Mouse (Mus musculus): Measurements from ENCODE around the gene Carns1. TPM values are rescaled to one million over a fixed set of nuclear protein-coding genes. Genes with fewer than 3 reads are reported as not detected.
"Not testable (repeated sequence)": the region's sequence is repeated elsewhere in the genome, so short reads cannot be mapped to it uniquely, and the experiment has no call there.

The Carns1 gene
- polyA plus RNA-seq, 1 experiment: 2.5 TPM

DNA sequence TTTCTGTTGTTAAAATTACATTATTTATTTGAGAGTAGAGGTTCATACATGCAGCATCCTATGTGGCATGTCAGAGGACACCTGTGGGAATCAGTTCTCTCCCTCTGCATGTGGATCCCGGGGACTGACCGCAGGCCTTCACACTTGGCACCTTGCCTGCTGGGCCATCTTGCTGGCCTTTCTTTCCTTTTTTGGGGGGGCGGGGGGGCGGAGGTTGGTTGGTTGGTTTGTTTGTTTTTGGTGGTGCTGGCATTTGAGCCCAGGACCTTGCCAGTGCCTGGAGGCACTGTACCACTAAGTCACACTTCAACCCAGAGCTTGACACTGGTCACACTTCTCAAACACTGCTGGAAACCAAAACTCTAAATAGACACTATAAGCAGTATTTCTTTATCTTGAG, 40.9 kb downstream of the Carns1 start:
- Histone ChIP-seq H3K27me3 (ENCODE audit: control insufficient read depth, insufficient read depth, low read length) (no peaks in the 10 kb centered on the region), H3K4me3 (ENCODE audit: control insufficient read depth, low read depth, low read length) (no peak overlapping the region), H3K36me3 (ENCODE audit: control insufficient read depth, insufficient read depth, low read length) (no peaks in the 10 kb centered on the region; the same call in 1 of the 2 replicates), H3K27ac (ENCODE audit: control insufficient read depth, insufficient read depth, low read depth, low read length) (no peak overlapping the region), H3K4me1 (ENCODE audit: control insufficient read depth, insufficient read depth, low read length) (no peaks in the 10 kb centered on the region)
- no peak for TF ChIP-seq POLR2A (IDR thresholded peaks at IDR 0.05; ENCODE audit: control insufficient read depth, low read depth, low read length)
- no peak for TF ChIP-seq CTCF (IDR thresholded peaks at IDR 0.05; ENCODE audit: control insufficient read depth, insufficient read depth, insufficient replicate concordance, low read depth, low read length)

DNA sequence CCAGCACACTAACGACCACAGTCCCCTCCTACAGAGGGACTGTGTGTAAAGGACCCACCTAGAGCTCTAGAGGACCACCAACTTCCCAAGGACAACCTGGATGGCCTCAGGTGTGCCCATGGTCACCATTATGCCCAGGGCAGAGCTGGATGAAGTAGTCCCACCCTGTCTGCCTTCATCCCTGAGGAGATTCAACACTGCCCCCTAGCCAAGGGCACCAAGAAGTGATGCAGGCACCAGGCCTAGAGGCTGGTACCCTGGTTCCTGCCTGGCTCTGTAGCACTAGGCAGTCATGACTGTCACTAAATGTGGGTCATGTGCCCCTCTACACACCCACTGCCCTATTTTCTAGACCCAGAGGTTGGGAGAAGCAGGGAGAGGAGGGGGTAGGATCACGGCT, 43.5 kb downstream of the Carns1 start:
- Histone ChIP-seq H3K36me3 (ENCODE audit: control insufficient read depth, insufficient read depth, low read length) (no peaks in the 10 kb centered on the region; the same call in 1 of the 2 replicates), H3K4me3 (ENCODE audit: control insufficient read depth, low read depth, low read length) (no peak overlapping the region)

DNA sequence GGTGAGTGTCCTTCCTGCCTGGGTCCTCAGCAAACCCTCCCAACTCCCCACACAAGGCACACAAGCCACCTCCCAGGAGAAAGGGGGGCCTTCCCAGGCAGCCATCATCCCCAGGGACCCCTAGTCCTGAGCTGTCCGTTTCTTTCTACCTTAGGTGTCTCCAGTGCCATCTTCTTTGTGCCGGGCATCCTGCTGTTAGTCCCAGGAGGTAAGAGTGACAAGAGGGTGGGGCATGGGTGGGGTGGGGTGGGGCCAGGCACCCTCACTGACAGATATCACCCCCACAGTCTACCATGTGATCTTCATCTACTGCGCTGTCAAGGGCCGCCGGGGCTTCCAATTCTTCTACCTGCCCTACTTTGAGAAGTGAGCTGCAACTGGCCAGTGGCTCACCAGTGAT, 44.2 kb downstream of the Carns1 start:
- Histone ChIP-seq H3K4me1 (ENCODE audit: control insufficient read depth, insufficient read depth, low read length) (peaks cover 8% of the 10 kb centered on the region), H3K36me3 (ENCODE audit: control insufficient read depth, insufficient read depth, low read length) (no peaks in the 10 kb centered on the region; the same call in 1 of the 2 replicates), H3K4me3 (ENCODE audit: control insufficient read depth, low read depth, low read length) (no peak overlapping the region), H3K27ac (ENCODE audit: control insufficient read depth, insufficient read depth, low read depth, low read length) (no peak overlapping the region), H3K27me3 (ENCODE audit: control insufficient read depth, insufficient read depth, low read length) (no peaks in the 10 kb centered on the region)
- TF ChIP-seq CTCF (IDR thresholded peaks at IDR 0.05; ENCODE audit: control insufficient read depth, insufficient read depth, insufficient replicate concordance, low read depth, low read length) (no peak), POLR2A (IDR thresholded peaks at IDR 0.05; ENCODE audit: control insufficient read depth, low read depth, low read length) (no peak)

More for the DNA sequence above, 43.5 kb downstream of the Carns1 start:
- TF ChIP-seq CTCF (IDR thresholded peaks at IDR 0.05; ENCODE audit: control insufficient read depth, insufficient read depth, insufficient replicate concordance, low read depth, low read length) (peak; percentile 9; the same call in 1 of the 2 replicates), POLR2A (IDR thresholded peaks at IDR 0.05; ENCODE audit: control insufficient read depth, low read depth, low read length) (no peak)
- H3K27me3 ChIP-seq (ENCODE audit: control insufficient read depth, insufficient read depth, low read length): no peaks in the 10 kb centered on the region
- no peak overlapping the region for H3K27ac ChIP-seq (ENCODE audit: control insufficient read depth, insufficient read depth, low read depth, low read length)
- H3K4me1 ChIP-seq (ENCODE audit: control insufficient read depth, insufficient read depth, low read length): peaks cover 3% of the 10 kb centered on the region

DNA sequence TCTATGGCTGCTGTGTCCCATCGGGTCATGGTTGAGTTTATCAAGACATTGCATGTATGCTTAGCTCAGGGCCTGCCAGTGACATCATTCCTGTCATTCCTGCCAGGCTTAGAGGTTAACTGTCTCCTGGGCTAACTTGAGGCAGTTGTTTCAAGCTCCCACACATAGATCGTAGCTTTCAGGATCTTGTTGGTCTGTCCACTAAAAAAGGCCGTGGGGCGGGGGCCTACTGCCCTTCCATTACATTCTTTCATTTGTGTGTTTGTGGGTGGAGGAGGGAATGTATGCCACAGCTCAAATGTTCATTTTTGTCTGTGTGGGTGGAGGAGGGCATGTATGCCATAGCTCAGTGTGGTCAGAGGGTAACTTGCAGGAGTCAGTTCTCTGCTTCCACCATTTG, 45.2 kb downstream of the Carns1 start:
- no peaks in the 10 kb centered on the region; the same call in 1 of the 2 replicates for H3K36me3 ChIP-seq (ENCODE audit: control insufficient read depth, insufficient read depth, low read length)
- no peaks in the 10 kb centered on the region for H3K27me3 ChIP-seq (ENCODE audit: control insufficient read depth, insufficient read depth, low read length)
- TF ChIP-seq CTCF (IDR thresholded peaks at IDR 0.05; ENCODE audit: control insufficient read depth, insufficient read depth, insufficient replicate concordance, low read depth, low read length): no peak
- TF ChIP-seq POLR2A (IDR thresholded peaks at IDR 0.05; ENCODE audit: control insufficient read depth, low read depth, low read length): no peak
- H3K27ac ChIP-seq (ENCODE audit: control insufficient read depth, insufficient read depth, low read depth, low read length): no peak overlapping the region
- peaks cover 12% of the 10 kb centered on the region for H3K4me1 ChIP-seq (ENCODE audit: control insufficient read depth, insufficient read depth, low read length)
- no peak overlapping the region for H3K4me3 ChIP-seq (ENCODE audit: control insufficient read depth, low read depth, low read length)

DNA sequence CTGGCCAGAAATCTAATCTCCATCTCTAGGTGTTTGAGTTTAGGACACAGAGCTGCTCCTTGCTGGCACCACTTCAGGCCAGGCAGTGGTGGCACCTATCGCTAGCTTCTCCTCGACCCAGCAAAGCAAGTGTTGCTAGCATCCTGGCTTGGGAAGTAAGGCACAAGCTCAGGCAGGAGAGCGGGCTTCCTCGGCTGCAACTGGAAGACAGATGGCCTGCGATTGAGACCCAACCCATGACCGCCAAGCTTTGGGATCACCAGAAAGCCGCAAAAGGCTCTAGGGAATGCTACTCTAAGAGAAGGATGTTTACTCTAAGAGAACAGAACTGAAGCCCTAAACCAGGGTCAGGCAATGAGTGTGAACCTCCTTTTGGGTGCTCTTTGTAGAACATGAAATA, 45.8 kb downstream of the Carns1 start:
- H3K27me3 ChIP-seq (ENCODE audit: control insufficient read depth, insufficient read depth, low read length): no peaks in the 10 kb centered on the region
- H3K27ac ChIP-seq (ENCODE audit: control insufficient read depth, insufficient read depth, low read depth, low read length): no peak overlapping the region
- peaks cover 12% of the 10 kb centered on the region for H3K4me1 ChIP-seq (ENCODE audit: control insufficient read depth, insufficient read depth, low read length)
- no peak overlapping the region for H3K4me3 ChIP-seq (ENCODE audit: control insufficient read depth, low read depth, low read length)
- H3K36me3 ChIP-seq (ENCODE audit: control insufficient read depth, insufficient read depth, low read length): no peaks in the 10 kb centered on the region; the same call in 1 of the 2 replicates
- TF ChIP-seq CTCF (IDR thresholded peaks at IDR 0.05; ENCODE audit: control insufficient read depth, insufficient read depth, insufficient replicate concordance, low read depth, low read length) (no peak), POLR2A (IDR thresholded peaks at IDR 0.05; ENCODE audit: control insufficient read depth, low read depth, low read length) (no peak)

DNA sequence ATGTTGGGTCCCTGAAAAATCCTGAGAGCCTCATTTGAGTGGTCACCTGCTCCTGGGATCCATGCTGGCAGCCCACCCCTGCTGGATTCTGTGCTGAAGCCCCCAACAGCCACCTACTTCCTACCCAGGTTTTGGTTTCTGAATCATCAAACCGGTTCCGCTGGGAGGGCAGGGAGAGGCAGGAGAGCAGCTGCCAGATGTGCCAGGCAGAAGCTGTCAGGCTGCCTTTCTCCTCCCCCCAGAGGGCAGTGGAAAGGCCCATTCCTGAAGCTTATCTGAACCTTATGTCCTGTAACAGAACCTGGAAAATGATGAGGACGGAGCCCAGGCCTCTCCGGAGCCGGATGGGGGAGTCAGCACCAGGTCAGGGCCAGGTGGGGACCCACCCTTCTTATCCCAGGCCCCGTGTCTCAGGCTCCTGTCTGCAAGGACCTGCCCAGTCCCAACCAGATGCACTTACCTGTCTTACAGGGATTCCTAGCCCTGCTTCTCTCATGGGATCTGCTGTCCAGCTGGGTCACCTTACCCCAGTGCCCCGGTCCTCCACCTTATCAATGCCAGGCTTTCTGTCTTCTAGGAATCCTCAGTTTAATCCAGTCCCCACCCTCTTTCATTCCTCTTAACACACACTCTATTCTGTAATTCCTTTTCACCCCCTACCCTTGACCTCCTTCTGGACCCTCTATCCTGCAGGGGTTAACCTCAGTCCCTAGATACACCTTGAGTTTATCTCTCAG, 48.4 kb downstream of the Carns1 start:
- no peak for TF ChIP-seq POLR2A (IDR thresholded peaks at IDR 0.05; ENCODE audit: control insufficient read depth, low read depth, low read length)
- no peak for TF ChIP-seq CTCF (IDR thresholded peaks at IDR 0.05; ENCODE audit: control insufficient read depth, insufficient read depth, insufficient replicate concordance, low read depth, low read length)
- Histone ChIP-seq H3K4me1 (ENCODE audit: control insufficient read depth, insufficient read depth, low read length) (peaks cover 12% of the 10 kb centered on the region), H3K27me3 (ENCODE audit: control insufficient read depth, insufficient read depth, low read length) (no peaks in the 10 kb centered on the region), H3K36me3 (ENCODE audit: control insufficient read depth, insufficient read depth, low read length) (no peaks in the 10 kb centered on the region; the same call in 1 of the 2 replicates), H3K27ac (ENCODE audit: control insufficient read depth, insufficient read depth, low read depth, low read length) (0 out of 2 replicates have a peak overlapping the region, but pooled peaks have one; percentile 67), H3K4me3 (ENCODE audit: control insufficient read depth, low read depth, low read length) (peak overlapping the region; percentile 89)

DNA sequence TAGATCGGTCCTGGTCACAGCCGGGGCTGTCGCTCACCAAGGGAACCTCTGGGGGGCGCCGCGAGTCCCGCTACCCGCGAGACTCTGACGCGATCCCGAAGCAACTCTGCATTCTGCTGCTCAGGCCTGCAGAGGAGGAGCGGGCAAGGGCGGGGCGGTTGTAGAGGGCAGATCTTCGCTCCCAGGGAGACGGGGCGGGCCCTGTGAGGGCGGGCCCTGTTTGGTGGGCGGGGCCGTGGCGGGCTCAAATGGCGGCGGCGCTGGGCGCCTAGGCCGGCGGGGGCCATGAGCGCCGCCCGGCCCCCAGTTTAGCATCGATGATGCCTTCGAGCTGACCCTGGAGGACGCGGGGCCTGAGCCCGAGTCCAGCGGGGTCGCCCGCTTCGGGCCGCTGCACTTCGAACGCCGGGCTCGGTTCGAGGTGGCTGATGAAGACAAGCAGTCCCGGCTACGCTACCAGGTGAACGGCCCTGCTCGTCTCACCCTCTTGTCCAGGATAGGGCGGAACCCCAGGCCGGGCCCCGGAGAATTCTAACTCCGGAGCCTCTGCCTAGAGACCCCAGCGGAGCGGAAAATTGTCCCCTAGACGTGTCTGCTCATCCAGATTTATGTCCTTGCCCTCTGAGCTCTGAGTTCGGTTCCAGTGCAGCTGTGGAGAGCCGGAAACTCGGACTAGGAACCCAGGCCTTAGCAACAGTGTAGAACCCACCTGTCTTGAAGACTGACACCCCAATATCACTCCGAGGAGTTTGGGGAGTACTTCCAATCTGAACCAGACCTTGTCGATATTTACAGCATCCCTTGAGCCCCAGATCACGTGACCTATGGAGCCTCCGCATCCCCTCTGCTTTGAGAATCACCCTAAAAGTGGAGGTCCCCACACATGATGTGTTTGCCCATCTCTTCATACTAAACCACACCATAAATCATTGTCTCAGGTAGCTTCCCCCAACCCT, 49.3 kb downstream of the Carns1 start, which contains the start of gene Aip:
Gene Aip, minus strand, starts transcription at position 118 of the 956 bp plus-strand sequence.
- Histone ChIP-seq H3K27me3 (ENCODE audit: control insufficient read depth, insufficient read depth, low read length) (no peaks in the 10 kb centered on the region), H3K36me3 (ENCODE audit: control insufficient read depth, insufficient read depth, low read length) (no peaks in the 10 kb centered on the region; the same call in 1 of the 2 replicates), H3K27ac (ENCODE audit: control insufficient read depth, insufficient read depth, low read depth, low read length) (peak within 1 kb of the TSS; percentile 76), H3K4me3 (ENCODE audit: control insufficient read depth, low read depth, low read length) (peak within 1 kb of the TSS; percentile 89), H3K4me1 (ENCODE audit: control insufficient read depth, insufficient read depth, low read length) (peaks cover 12% of the 10 kb centered on the region)
- TF ChIP-seq CTCF (IDR thresholded peaks at IDR 0.05; ENCODE audit: control insufficient read depth, insufficient read depth, insufficient replicate concordance, low read depth, low read length) (peak; percentile 55), POLR2A (IDR thresholded peaks at IDR 0.05; ENCODE audit: control insufficient read depth, low read depth, low read length) (no peak; the same call in 1 of the 2 replicates)

DNA sequence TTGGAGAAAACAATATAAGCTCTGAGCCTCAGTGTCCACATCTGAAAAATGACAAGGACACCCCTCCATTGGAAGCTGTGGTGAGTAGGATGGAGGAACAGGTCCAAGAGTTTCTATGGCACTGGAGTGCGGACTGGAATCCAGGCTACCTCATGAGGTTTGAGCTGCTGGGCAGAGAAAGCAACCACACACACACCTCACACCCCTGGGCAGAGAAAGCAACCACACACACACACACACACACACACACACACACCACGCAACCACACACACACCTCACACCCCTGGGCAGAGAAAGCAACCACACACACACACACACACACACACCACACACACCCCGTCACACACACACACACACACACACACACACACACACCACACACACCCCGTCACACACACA, 50.0 kb downstream of the Carns1 start:
- H3K27me3 ChIP-seq (ENCODE audit: control insufficient read depth, insufficient read depth, low read length); H3K36me3 ChIP-seq (ENCODE audit: control insufficient read depth, insufficient read depth, low read length): not testable (repeated sequence)
- H3K27ac ChIP-seq (ENCODE audit: control insufficient read depth, insufficient read depth, low read depth, low read length): peak overlapping the region; percentile 76; the same call in 1 of the 2 replicates
- H3K4me1 ChIP-seq (ENCODE audit: control insufficient read depth, insufficient read depth, low read length): peaks cover 12% of the 10 kb centered on the region
- H3K4me3 ChIP-seq (ENCODE audit: control insufficient read depth, low read depth, low read length): peak overlapping the region; percentile 89

Measured in testis, adult 2 months (tissue).